Mouse (Mus musculus) left cerebral cortex, adult 9 months (tissue): Measurements from ENCODE around the gene Ugt2b35.
"Not testable (repeated sequence)": the region's sequence is repeated elsewhere in the genome, so short reads cannot be mapped to it uniquely, and the experiment has no call there.

Source experiments
- DNase-seq, 2 experiments: peaks; one replicate each; pipeline ENCODE4 v3.0.0; 2022; ENCODE audit warnings: low spot score in 2 of 2

The Ugt2b35 gene

GRCm38 (mm10) chr5:87000395-87001073 is at the start of gene Ugt2b35:
Gene Ugt2b35, plus strand, starts transcription at chr5:87000860.
- no peak for DNase-seq

- no peak for DNase-seq
These were observed 40.2 kb upstream of the Ugt2b35 start for GRCm38 (mm10) chr5:86960504-86960903.

GRCm38 (mm10) chr5:86961587-86962358 is 38.9 kb upstream of the Ugt2b35 start:
- no peak for DNase-seq

- not testable (repeated sequence) for DNase-seq
These were observed 37.8 kb upstream of the Ugt2b35 start for GRCm38 (mm10) chr5:86962849-86963248.

- DNase-seq = not testable (repeated sequence)
These were observed 33.4 kb upstream of the Ugt2b35 start for GRCm38 (mm10) chr5:86967271-86967670.

GRCm38 (mm10) chr5:87004735-87005134 is 4.1 kb downstream of the Ugt2b35 start:
- DNase-seq = no peak

GRCm38 (mm10) chr5:87015477-87015876 is 14.8 kb downstream of the Ugt2b35 start:
- no peak for DNase-seq

GRCm38 (mm10) chr5:87027359-87027758 is 26.7 kb downstream of the Ugt2b35 start:
- DNase-seq = no peak

GRCm38 (mm10) chr5:87030624-87031023 is 30.0 kb downstream of the Ugt2b35 start:
- no peak for DNase-seq
